Mouse (Mus musculus) kidney, embryonic 14.5 days (tissue): ENCODE data around the gene Rnase2b. TPM values are rescaled to one million over a fixed set of nuclear protein-coding genes. Genes with fewer than 3 reads are reported as not detected.
A peak's percentile ranks its signal among the peaks of the same experiment; 100 is the strongest.
"Not testable (repeated sequence)": the region's sequence is repeated elsewhere in the genome, so short reads cannot be mapped to it uniquely, and the experiment has no call there.

Source experiments
- ATAC-seq: fragments of 200-750 bp; cut with Nextera tagmentation; 2 replicates; pipeline ENCODE4 v1.8.0; 2017; ENCODE audit warnings: moderate number of reproducible peaks, mild to moderate bottlenecking, moderate TSS enrichment, moderate library complexity; ENCODE audit not compliant: low FRiP score, low TSS enrichment
- H3K27ac ChIP-seq: fragments of 300-500 bp; sonication (generic); 2 replicates; pipeline ENCODE4 v1.5.1; 2014; ENCODE audit warnings: low read depth, mild to moderate bottlenecking, low read length, moderate library complexity, mixed read lengths
- H3K27me3 ChIP-seq: fragments of 300-500 bp; sonication (generic); 2 replicates; pipeline ENCODE4 v1.6.1; 2014; ENCODE audit warnings: mild to moderate bottlenecking, low read length; ENCODE audit not compliant: control insufficient read depth, insufficient read depth
- H3K36me3 ChIP-seq: fragments of 300-500 bp; sonication (generic); 2 replicates; pipeline ENCODE4 v1.6.1; 2014; ENCODE audit warnings: low read length, mixed read lengths; ENCODE audit not compliant: control insufficient read depth, insufficient read depth
- H3K4me1 ChIP-seq: fragments of 300-500 bp; sonication (generic); 2 replicates; pipeline ENCODE4 v1.6.1; 2014; ENCODE audit warnings: low read length, mixed read lengths; ENCODE audit not compliant: control insufficient read depth, insufficient read depth
- H3K4me2 ChIP-seq: fragments of 300-500 bp; sonication (generic); replicated peaks from 2 replicates; pipeline ENCODE4 v1.6.1; 2014; ENCODE audit warnings: low read depth, mild to moderate bottlenecking, low read length
- H3K4me3 ChIP-seq: fragments of 300-500 bp; sonication (generic); 2 replicates; pipeline ENCODE4 v1.5.1; 2014; ENCODE audit warnings: mild to moderate bottlenecking, low read length
- H3K9ac ChIP-seq: fragments of 300-500 bp; sonication (generic); 2 replicates; pipeline ENCODE4 v1.6.1; 2014; ENCODE audit warnings: low read depth, mild to moderate bottlenecking, low read length, moderate library complexity
- H3K9me3 ChIP-seq: fragments of 300-500 bp; sonication (generic); 2 replicates; pipeline ENCODE4 v1.6.1; 2016; ENCODE audit warnings: low read length; ENCODE audit not compliant: control insufficient read depth
- WGBS: fragments of 180-500 bp; shearing (Covaris S2); extraction: QIAGEN DNeasy Blood & Tissue Kit; methylation state at CpG from one replicate; pipeline ENCODE4 v1.1.7; 2014; 5-methylcytosine and 5-hydroxymethylcytosine counted together
- polyA plus RNA-seq: library from polyadenylated mRNA; unstranded; fragments of >200 nt; fragmentation: Nextera tagmentation; extraction: Ambion mirVana; gene quantifications from 2 replicates; pipeline ENCODE4 v1.2.1, GENCODE M21; 2014

The Rnase2b gene
- polyA plus RNA-seq, 1 experiment from 2014 or later = not detected

DNA sequence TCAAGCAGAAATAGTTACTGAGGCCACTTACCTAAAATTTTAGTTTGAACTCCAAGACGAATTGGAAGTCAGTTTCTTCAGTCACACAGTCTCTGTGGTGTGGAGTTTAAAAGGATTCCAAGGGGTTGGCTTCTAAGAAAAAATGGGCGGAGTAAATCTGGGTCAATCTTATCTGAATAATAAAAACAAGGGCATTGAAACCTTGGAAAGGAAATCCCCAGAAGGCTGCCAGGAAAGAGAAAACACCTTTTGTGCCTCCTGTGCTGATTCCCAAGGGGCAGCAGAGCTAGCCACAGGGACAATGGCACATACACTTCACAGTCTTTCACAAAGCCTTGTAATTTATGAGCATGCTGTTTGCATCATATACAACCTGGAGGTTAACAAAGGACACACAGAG is 15.4 kb upstream of the Rnase2b start, which contains the start of gene Rnase1:
Gene Rnase1 (minus strand): TSS at position 101 of the 400 bp plus-strand sequence.
- Histone ChIP-seq H3K9ac (no peak within 1 kb of the TSS), H3K9me3 (no peaks in the 10 kb centered on the region), H3K36me3 (no peaks in the 10 kb centered on the region), H3K4me3 (no peak within 1 kb of the TSS), H3K4me1 (no peaks in the 10 kb centered on the region), H3K4me2 (no peak within 1 kb of the TSS), H3K27ac (no peak within 1 kb of the TSS), H3K27me3 (no peaks in the 10 kb centered on the region)
- 68% methylated on average over 2 of the region's 2 CpGs for WGBS
- ATAC-seq = no peak

DNA sequence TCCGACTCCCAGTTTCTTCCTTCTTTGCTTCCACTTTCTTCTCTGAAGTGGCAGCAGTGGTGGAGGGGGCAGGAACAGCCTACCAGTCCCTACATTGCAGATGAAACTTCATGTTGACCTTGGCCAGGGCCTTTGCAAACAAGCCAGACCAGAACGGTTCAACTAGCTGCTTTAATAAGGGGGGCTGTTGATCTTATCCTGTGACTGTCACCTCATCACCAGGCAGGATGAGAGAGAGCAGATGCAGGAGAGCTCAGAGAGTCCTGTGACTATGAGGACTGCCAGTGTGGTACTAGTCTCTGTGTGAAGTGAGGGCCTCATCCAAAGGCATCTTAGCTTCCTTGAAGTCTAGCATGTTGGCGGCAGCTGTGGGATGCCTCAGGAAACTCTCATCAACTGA is 14.1 kb upstream of the Rnase2b start:
- WGBS = 71% methylated on average over 3 of the region's 3 CpGs

DNA sequence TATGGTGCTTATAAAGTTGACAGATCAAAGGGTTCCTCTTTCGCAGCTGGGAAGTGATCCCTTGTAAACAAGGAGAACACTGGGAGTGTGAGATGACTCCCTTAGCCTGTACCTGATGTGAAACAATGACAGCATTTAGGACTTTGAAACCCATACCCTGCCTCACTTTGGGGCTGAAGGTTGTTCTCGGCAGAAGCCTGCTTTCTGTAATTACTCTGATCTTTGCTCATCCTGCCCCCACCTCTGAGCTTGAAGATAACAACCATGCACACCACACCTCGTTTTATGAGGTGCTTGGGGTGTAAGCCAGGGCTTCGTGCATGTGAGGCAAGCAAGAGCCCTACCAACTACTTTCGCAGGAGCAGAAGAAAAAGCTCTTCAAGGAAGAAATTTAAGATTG is 12.9 kb upstream of the Rnase2b start:
- no peak; the same call in 1 of the 2 replicates for ATAC-seq

More for the DNA sequence above, 14.1 kb upstream of the Rnase2b start:
- Histone ChIP-seq H3K4me1 (no peaks in the 10 kb centered on the region), H3K27ac (no peak overlapping the region), H3K9ac (no peak overlapping the region), H3K27me3 (no peaks in the 10 kb centered on the region), H3K36me3 (no peaks in the 10 kb centered on the region), H3K9me3 (no peaks in the 10 kb centered on the region), H3K4me2 (no peak overlapping the region), H3K4me3 (no peak overlapping the region)
- no peak for ATAC-seq

DNA sequence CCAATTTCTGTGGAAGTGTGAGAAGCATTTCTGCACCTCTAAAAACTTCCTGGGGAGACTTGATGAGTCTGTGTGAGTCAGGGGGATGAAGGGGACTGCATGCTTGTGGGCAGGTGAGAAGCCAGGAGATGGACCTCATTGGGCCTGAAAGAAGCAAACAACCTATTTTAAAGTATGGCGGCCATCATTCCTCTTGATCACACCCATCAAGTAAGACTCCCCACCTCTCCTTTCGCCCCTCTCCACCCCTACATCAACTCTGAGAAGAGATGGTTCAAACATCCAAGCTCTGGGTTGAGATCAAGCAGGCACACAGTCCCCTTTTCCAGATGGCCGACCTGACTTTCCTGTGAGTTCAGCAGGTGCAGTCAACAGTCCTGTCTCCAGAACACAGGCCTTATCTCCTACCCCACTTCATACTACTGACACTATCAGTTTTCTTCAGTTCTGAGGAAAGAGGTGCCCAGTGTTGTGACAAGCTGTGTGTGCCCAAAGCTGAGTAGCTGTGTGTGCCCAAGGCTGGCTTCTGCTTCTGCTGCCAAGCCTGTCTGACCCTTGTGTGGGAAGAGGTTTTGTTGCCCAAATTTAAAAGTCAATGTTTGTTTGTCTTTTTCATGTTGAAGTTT is 11.7 kb upstream of the Rnase2b start:
- no peak overlapping the region for H3K9ac ChIP-seq
- H3K27me3 ChIP-seq = no peaks in the 10 kb centered on the region
- no peak overlapping the region for H3K4me2 ChIP-seq
- WGBS = 88% methylated on average over 3 of the region's 3 CpGs
- no peaks in the 10 kb centered on the region for H3K36me3 ChIP-seq
- no peaks in the 10 kb centered on the region for H3K9me3 ChIP-seq
- H3K4me1 ChIP-seq = no peaks in the 10 kb centered on the region
- no peak overlapping the region for H3K4me3 ChIP-seq
- ATAC-seq = no peak
- H3K27ac ChIP-seq = no peak overlapping the region

More for the DNA sequence above, 12.9 kb upstream of the Rnase2b start:
- no peaks in the 10 kb centered on the region for H3K27me3 ChIP-seq
- H3K4me2 ChIP-seq = no peak overlapping the region
- no peak overlapping the region for H3K27ac ChIP-seq
- H3K36me3 ChIP-seq = no peaks in the 10 kb centered on the region
- H3K9me3 ChIP-seq = no peaks in the 10 kb centered on the region
- H3K4me1 ChIP-seq = no peaks in the 10 kb centered on the region
- no peak overlapping the region for H3K9ac ChIP-seq
- WGBS = 26% methylated on average over 5 of the region's 5 CpGs
- no peak overlapping the region for H3K4me3 ChIP-seq

DNA sequence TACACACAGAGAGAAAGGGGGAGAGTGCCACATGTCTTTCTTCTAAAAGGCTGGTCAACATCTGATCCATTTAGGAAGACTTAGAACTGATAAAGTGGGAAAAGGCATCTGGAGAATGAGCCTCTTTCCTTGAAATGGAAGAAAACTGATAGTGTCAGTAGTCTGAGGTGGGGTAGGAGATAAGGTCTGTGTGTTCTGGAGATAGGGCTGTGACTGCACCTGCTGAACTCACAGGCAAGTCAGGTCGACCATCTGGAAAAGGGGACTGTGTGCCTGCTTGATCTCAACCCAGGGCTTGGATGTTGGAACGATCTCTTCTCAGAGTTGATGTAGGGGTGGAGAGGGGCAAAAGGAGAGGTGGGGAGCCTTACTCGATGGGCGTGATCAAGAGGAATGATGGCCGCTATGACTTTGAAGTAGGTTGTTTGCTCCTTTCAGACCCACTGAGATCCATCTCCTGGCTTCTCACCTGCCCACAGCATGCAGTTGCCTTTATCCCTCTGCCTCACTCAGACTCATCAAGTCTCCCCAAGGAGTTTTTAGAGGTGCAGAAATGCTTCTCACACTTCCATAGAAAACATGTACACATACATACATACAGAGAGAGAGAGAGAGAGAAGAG is 9.7 kb upstream of the Rnase2b start:
- Histone ChIP-seq H3K9me3 (no peaks in the 10 kb centered on the region), H3K36me3 (no peaks in the 10 kb centered on the region), H3K9ac (no peak overlapping the region), H3K27me3 (no peaks in the 10 kb centered on the region), H3K4me2 (no peak overlapping the region), H3K27ac (no peak overlapping the region), H3K4me3 (no peak overlapping the region), H3K4me1 (no peaks in the 10 kb centered on the region)
- ATAC-seq = no peak
- WGBS = 69% methylated on average over 5 of the region's 5 CpGs

DNA sequence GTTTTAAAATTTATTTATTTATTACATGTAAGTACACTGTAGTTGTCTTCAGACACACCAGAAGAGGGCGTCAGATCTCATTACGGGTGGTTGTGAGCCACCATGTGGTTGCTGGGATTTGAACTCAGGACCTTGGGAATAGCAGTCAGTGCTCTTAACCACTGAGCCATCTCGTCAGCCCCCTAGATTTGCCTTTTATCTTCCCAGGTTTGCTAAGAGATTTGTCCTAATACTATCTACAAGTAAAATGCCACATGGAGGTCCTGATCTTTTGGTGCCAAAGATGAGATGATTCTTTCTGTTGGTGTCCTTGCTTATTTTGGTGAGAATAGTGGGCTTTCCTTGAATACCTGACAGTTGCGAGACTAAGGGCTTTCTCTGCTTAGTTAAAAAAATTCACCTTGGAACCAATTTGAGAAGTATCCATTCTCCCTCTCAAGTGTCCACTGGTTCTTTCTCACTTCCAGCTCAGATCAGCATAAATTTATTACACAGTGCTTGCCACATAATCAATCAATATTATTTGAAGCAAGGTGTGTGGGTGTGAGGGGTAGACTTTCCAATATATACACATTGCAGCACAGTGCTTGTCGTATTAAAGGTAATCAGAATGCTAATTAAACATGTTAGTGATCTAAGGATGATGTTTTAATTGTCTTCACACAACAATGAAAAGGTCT is 5.9 kb upstream of the Rnase2b start:
- H3K4me3 ChIP-seq = no peak overlapping the region
- no peak overlapping the region for H3K9ac ChIP-seq
- no peaks in the 10 kb centered on the region for H3K36me3 ChIP-seq
- 65% methylated on average over 5 of the region's 5 CpGs for WGBS
- no peak overlapping the region for H3K27ac ChIP-seq
- H3K9me3 ChIP-seq = no peaks in the 10 kb centered on the region
- peak; percentile 57; the same call in 1 of the 2 replicates for ATAC-seq
- no peaks in the 10 kb centered on the region for H3K4me1 ChIP-seq
- H3K4me2 ChIP-seq = no peak overlapping the region
- no peaks in the 10 kb centered on the region for H3K27me3 ChIP-seq

DNA sequence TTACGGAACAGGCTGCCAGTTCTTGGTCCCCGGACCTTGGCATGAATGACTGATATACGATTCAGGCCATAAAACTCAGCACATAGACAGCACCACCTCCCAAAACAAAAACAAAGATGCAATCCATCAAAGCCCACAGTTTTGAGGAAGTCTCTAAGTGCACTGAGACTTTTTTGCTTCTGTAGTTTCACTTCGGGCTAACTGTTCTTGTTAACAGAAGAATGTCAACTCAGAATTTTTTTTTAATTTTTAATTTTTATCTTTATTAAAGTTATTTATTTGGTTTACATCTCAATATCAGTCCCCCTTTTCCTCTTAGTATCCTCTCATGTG is 5.4 kb upstream of the Rnase2b start:
- ATAC-seq = peak; percentile 64
- no peak overlapping the region for H3K4me3 ChIP-seq
- no peaks in the 10 kb centered on the region for H3K4me1 ChIP-seq
- H3K4me2 ChIP-seq = no peak overlapping the region; the same call in 1 of the 2 replicates
- H3K27me3 ChIP-seq = no peaks in the 10 kb centered on the region
- H3K27ac ChIP-seq = no peak overlapping the region
- no peak overlapping the region for H3K9ac ChIP-seq
- no peaks in the 10 kb centered on the region for H3K9me3 ChIP-seq
- H3K36me3 ChIP-seq = no peaks in the 10 kb centered on the region
- WGBS = 12% methylated on average over 4 of the region's 4 CpGs

DNA sequence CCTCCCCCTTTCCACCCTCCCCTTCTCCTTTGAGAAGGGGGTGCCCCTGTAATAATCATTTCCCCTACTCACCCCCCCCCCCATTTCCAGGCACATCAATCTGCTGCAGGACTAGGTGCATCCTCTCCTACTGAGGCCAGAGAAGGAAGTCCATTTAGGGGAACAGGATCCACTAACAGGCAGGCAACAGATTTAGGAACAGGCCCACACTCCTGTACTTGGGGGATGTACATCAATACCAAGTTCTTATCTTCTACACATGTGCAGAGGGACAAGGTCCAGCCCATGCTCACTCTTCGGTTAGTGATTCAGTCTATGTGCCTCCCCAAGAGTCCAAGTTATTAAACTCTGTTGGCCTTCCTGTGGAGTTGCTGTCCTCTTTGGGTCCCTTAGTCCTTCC is 5.0 kb upstream of the Rnase2b start:
- no peak overlapping the region; the same call in 1 of the 2 replicates for H3K4me2 ChIP-seq
- 95% methylated on average over 1 of the region's 1 CpGs for WGBS
- H3K9me3 ChIP-seq = no peaks in the 10 kb centered on the region
- H3K36me3 ChIP-seq = no peaks in the 10 kb centered on the region
- ATAC-seq = no peak
- H3K4me3 ChIP-seq = no peak overlapping the region
- H3K4me1 ChIP-seq = no peaks in the 10 kb centered on the region
- H3K9ac ChIP-seq = no peak overlapping the region
- H3K27me3 ChIP-seq = no peaks in the 10 kb centered on the region
- no peak overlapping the region for H3K27ac ChIP-seq

DNA sequence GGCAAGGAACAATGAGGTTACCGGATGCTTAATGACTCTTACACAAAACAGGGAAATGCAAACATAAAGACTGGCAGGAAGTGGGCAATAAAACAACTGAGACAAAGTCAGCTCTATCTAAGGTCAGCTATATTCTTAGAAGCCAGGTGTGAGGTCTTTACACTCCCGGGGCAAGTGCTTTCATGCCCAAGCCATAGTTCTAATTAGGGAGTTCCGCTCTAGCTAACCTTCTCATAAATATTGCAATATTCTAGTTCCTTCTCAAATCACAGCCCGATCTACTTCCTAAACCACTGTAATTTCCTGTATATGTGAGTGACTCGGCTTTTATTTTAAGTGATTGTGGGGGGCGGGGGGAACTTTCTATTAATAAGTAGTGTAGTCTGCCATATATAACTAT is 1.3 kb downstream of the Rnase2b start:
- 73% methylated on average over 6 of the region's 6 CpGs for WGBS
- H3K27ac ChIP-seq, H3K27me3 ChIP-seq, H3K4me1 ChIP-seq, ATAC-seq, H3K4me2 ChIP-seq, H3K9ac ChIP-seq, H3K4me3 ChIP-seq, H3K36me3 ChIP-seq, H3K9me3 ChIP-seq: not testable (repeated sequence)
